Mouse (Mus musculus) spleen, postnatal 14 days (tissue): ENCODE measurements at regions not wholly inside any gene's neighbourhood (a gene's known extent, or its start where the extent isn't known, plus 50 kb on each side); places are given as distances from the start of the nearest gene placed in this dataset.

ENCODE experiments used
- DNase-seq, 2 experiments: peaks; one replicate each; pipeline ENCODE4 v3.0.0; 2021 to 2022; ENCODE audit warnings: low spot score in 2 of 2

- no peak for DNase-seq
Measured at GRCm38 (mm10) chr8:89200301-89200700, 156.3 kb upstream of the Sall1 start.

GRCm38 (mm10) chr8:89185314-89185713 is 141.4 kb upstream of the Sall1 start:
- DNase-seq, result no peak

GRCm38 (mm10) chr8:89175631-89176030 is 131.7 kb upstream of the Sall1 start:
- no peak for DNase-seq

GRCm38 (mm10) chr8:89171561-89171960 is 127.6 kb upstream of the Sall1 start:
- DNase-seq, result no peak

- no peak for DNase-seq
Measured at GRCm38 (mm10) chr8:89169484-89169883, 125.5 kb upstream of the Sall1 start.

- DNase-seq, result no peak
Measured at GRCm38 (mm10) chr8:89167026-89167425, 123.1 kb upstream of the Sall1 start.

DNA sequence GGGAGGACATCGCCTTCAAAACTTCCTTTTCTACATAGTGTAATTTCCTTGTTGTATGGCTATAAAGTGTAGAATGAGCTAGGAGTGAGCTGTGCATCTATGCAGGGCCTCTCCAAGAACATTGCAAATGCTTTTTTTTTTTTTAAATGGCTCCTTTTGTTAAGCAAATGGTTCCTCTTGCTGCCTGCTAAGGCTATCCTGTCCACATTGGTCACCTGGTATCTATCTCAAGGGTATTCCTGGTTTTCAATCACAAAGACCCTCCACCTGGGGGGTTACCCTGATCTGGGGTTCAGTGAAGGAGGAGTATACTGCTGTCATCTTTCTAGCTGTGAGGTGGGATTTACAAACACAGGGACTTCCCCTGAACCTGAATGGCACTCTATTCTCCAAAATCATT is 112.9 kb upstream of the Sall1 start:
- DNase-seq, result no peak

DNA sequence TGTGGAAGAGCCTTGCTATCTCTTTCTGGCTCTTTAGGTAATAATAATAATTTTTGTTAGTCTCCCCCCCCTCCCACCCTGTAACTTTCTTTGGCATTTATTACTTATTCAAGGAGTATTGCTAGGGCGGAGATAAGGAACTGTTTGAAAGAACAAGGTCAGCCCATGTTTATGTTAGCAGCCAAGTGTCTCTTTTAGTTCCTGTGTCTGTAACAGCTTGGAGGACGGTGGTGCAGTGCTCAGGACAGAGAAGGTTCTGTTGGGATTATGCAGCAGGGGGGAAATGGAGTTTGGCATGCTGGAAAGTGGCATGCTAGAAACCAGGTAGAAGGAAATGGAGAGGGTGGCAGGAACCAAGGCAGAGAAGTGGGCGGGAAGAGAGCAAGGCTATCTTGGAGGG is 109.6 kb upstream of the Sall1 start:
- DNase-seq, result no peak

DNA sequence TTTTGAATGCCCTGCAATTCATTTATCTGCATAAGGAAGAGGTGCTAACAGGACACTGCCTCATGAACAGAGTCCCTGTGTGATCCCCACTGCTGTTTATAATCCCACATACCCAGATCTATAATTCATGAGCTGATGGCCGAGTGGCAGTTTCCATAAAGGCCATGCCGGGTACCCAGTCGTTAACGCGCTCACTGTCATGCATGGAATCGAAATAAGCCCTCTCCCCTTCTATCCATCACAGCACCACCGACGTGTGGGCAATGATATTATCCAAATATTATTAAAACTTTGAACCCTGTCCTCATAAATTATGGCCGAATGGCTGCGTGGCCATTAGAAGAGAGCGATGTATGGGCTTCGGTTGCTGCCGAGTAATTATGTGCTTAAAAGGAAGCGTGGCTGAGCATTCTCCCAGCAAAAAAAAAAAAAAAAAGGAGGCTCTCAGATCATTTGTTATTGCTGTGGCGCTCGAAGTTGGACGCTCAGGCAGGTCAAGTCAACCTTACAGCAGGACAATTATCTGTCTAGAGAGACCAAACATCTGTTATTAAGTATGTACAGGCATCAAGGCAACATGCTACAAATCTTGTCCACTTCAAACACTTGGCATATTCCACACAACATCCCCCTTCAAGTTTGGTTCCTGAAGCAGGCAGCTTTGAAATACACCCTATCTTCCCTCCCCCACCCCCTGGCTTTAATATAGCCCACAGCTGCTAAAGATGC is 109.1 kb upstream of the Sall1 start:
- DNase-seq, result no peak

GRCm38 (mm10) chr8:89152331-89152730 is 108.4 kb upstream of the Sall1 start:
- no peak for DNase-seq

GRCm38 (mm10) chr8:89150952-89151351 is 107.0 kb upstream of the Sall1 start:
- no peak for DNase-seq

- no peak for DNase-seq
Measured at GRCm38 (mm10) chr8:89141529-89142235, 97.7 kb upstream of the Sall1 start.

DNA sequence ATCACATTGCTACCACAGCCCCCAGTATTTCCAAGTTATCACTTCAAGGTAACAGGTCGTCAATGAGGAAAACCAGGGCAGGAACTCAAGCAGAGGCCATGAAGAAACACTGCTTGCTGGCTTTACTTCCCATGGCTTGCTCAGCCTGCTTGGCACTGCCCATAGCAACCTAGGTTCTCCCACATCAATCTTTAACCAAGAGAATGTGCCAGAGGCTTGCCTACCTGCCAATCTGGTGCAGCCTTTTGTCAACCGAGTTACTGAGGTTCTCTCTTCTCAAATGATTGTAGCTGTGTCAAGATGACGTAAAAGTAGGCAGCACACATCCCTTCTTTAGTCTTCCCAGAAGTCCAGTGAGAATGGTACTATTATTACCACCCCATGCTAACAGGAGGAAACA is 95.9 kb upstream of the Sall1 start:
- no peak for DNase-seq

DNA sequence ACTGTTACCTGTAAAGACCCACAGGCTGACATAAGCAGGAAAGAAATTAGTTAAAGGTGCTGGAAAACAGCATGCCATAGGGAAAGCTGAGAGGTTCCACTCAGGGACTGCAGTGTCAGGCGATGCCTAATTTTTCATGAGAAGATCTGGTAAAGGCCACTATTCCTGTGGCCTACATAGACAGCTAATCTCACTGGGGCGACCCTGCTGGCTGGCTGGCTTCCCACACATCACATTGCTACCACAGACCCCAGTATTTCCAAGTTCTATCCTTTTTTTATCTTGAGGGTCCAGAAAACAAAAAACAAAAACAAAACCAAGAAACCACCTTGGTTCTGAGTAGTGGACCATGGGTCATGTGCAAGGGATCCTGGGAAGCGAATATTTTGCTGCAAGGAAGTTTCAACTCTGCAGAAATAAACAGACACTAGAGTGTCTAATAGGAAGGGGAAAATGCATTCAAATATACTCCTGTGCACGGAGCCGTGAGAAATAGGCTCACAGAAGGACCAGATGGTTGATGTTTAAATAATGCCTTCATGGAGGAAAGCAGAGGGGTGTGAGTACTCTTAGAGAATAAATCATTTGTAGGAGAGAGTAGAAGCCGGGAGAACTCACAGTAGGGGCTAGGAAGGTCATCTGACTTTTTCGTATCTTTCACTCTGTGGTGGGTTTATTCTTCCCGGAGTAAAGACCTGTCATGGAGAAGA is 94.6 kb upstream of the Sall1 start:
- no peak for DNase-seq

DNA sequence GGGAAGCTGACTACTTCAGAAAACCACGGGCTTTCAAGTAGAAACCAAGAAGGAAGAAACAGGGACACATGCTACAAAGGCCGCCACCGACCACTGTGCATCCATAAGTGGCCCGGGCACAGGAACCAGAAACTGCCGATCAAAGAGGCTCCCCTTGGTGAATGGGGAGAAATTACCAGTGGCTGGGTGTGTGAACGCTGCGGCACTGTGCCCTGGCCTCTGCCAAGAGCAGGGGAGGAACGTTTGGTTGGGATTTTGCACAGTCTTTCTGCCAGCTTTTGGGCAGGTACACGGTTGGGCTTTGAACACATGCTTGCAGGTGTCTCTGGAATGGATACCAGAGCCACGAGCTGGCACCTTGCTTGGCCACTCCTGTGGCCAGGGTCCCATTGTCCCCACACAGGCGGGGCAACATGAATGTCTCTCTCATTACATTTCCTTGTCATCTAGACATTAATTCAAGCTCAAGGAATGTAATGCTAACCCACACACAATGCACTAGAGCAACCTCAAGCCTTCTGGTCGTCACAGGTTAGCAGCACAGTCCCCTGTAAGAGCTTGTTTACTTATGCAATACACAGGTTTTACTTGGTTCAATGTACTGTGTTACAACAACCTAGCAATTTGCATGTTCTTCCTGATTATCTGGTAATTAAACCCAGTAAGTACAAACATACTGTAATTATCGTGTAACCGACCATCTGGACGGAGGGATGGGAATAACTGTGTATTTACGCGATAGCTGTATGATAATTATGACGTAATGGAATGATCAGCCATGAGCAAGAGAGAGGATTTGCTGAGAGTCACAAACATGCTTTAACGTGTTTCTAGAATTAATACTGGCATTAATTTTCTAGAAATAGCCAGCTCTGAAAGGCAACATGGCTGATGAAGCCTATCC is 90.9 kb upstream of the Sall1 start:
- no peak for DNase-seq

- no peak for DNase-seq
Measured at GRCm38 (mm10) chr8:89134058-89134457, 90.1 kb upstream of the Sall1 start.

- no peak for DNase-seq
Measured at GRCm38 (mm10) chr8:89121051-89121450, 77.1 kb upstream of the Sall1 start.

GRCm38 (mm10) chr8:89107895-89108660 is 64.1 kb upstream of the Sall1 start:
- DNase-seq, result no peak

DNA sequence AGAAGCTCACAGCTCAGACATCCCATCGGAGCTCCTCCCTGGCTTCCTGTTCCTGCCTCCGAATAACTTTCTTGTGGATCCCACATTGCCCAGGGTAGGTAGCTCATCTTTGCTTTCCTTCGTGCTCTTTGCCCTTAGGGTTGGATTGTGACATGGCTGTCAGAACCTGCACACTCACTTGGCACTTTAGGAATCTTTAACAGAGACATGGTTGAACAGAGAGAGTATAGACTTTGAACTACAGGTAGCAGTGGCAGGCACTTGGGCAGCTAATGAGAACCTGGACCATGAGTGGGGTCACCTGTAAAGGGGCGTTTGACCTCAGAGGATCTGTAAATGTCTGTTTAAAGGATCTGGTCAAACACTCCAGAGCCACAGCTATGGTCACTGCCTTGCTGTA is 62.4 kb upstream of the Sall1 start:
- DNase-seq, result no peak

- DNase-seq, result no peak
Measured at GRCm38 (mm10) chr8:89097396-89097795, 53.4 kb upstream of the Sall1 start.
